Mouse (Mus musculus): ENCODE measurements around the gene Gba2. TPM values are rescaled to one million over a fixed set of nuclear protein-coding genes. Genes with fewer than 3 reads are reported as not detected.
A peak's percentile ranks its signal among the peaks of the same experiment; 100 is the strongest.

Gene Gba2
- polyA plus RNA-seq, 1 experiment from 2014 or later = 15.9 TPM

DNA sequence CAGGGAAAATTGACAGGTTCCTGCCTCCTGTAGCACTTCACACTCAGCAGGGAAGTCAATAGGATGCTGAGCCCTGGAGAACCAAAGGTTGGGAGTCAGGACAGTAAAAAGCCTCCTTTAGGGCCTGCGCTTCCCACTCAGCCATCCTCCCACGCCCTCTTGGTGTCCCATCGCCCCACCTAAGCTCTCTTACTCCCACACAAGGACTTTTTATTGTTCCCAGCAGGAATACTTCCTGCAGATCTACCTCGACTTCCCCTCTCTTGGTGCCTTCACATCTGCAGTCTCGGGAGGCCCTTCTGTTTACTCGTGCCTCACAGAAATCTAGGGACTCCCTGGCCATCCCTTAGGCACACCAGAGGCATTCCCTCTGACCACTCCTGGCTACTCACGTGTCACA is 4.7 kb upstream of the Gba2 start:
- peaks cover 29% of the 10 kb centered on the region for H3K36me3 ChIP-seq (ENCODE audit: insufficient read depth, low read length)
- no peaks in the 10 kb centered on the region for H3K9me3 ChIP-seq (replicated peaks; ENCODE audit: low read length)
- no peaks in the 10 kb centered on the region for H3K27me3 ChIP-seq (ENCODE audit: insufficient read depth, low read length)
- H3K4me2 ChIP-seq (ENCODE audit: low read length) = no peak overlapping the region
- H3K4me1 ChIP-seq (replicated peaks; ENCODE audit: insufficient read depth, low read length) = peaks cover 12% of the 10 kb centered on the region; the same call in 1 of the 2 replicates
- H3K27ac ChIP-seq = no peak overlapping the region
- no peak overlapping the region for H3K4me3 ChIP-seq (replicated peaks; ENCODE audit: low read depth, low read length)
- no peak overlapping the region for H3K9ac ChIP-seq (ENCODE audit: low read depth, low read length)
- no peak for TF ChIP-seq CTCF (IDR thresholded peaks at IDR 0.05; ENCODE audit: low read depth)
- DNase-seq (ENCODE audit: low spot score) = no peak
- no peak for ATAC-seq (replicated peaks; ENCODE audit: low FRiP score, low read depth)
- 65% methylated on average over 7 of the region's 7 CpGs for WGBS

DNA sequence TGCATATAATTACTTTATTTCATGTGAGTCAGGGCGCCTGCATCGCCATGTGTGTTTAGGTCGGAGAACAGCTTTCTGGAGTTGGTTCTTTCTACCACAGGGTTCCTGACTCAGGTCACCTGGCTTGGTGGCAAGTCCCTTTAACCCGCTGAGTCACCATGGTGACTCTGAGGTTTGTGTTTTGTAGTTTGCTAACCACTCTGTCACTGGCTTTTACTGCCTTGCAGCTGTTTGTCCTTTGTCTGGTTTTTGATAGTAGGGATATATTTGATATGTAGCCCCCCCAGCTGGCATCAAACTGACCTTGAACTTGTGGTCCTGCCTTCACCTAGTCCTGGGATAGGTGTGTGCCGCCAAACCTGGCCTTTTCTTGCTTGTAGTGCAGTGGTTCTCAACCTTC is 3.6 kb upstream of the Gba2 start:
- no peak overlapping the region for H3K4me2 ChIP-seq (ENCODE audit: low read length)
- H3K27ac ChIP-seq = no peak overlapping the region
- no peaks in the 10 kb centered on the region for H3K9me3 ChIP-seq (replicated peaks; ENCODE audit: low read length)
- no peak for TF ChIP-seq CTCF (IDR thresholded peaks at IDR 0.05; ENCODE audit: low read depth)
- no peak overlapping the region for H3K9ac ChIP-seq (ENCODE audit: low read depth, low read length)
- H3K4me3 ChIP-seq (replicated peaks; ENCODE audit: low read depth, low read length) = no peak overlapping the region
- peaks cover 29% of the 10 kb centered on the region for H3K36me3 ChIP-seq (ENCODE audit: insufficient read depth, low read length)
- H3K27me3 ChIP-seq (ENCODE audit: insufficient read depth, low read length) = no peaks in the 10 kb centered on the region
- peaks cover 15% of the 10 kb centered on the region; the same call in 1 of the 2 replicates for H3K4me1 ChIP-seq (replicated peaks; ENCODE audit: insufficient read depth, low read length)
- DNase-seq (ENCODE audit: low spot score) (no peak), ATAC-seq (replicated peaks; ENCODE audit: low FRiP score, low read depth) (no peak)
- WGBS = 90% methylated on average over 5 of the region's 5 CpGs

DNA sequence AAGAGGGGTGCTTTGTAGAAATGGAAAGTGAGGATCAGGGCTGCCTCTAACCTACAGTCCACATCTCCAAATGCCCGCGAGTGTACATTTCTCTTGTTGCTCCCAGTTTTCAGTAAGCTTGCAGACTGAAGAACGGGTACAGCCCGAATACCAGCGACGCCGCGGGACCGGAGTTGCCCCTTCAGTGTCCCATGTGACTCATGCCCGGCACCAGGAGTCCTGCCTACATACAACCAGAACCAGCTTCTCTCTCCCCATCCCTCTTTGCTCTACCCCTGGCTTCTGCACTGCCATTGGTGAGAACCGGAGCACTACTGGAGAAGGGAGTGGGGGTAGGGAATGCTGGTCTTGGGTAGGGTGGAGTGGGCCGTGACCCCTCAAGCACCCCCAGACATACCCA is 2.7 kb upstream of the Gba2 start:
- 96% methylated on average over 12 of the region's 12 CpGs for WGBS
- H3K9ac ChIP-seq (ENCODE audit: low read depth, low read length) = no peak overlapping the region
- ATAC-seq (replicated peaks; ENCODE audit: low FRiP score, low read depth) (no peak), DNase-seq (ENCODE audit: low spot score) (no peak)
- H3K4me2 ChIP-seq (ENCODE audit: low read length) = no peak overlapping the region
- H3K4me1 ChIP-seq (replicated peaks; ENCODE audit: insufficient read depth, low read length) = peaks cover 23% of the 10 kb centered on the region; the same call in 1 of the 2 replicates
- TF ChIP-seq CTCF (IDR thresholded peaks at IDR 0.05; ENCODE audit: low read depth) = no peak
- no peaks in the 10 kb centered on the region for H3K9me3 ChIP-seq (replicated peaks; ENCODE audit: low read length)
- peaks cover 29% of the 10 kb centered on the region for H3K36me3 ChIP-seq (ENCODE audit: insufficient read depth, low read length)
- no peak overlapping the region for H3K4me3 ChIP-seq (replicated peaks; ENCODE audit: low read depth, low read length)
- no peaks in the 10 kb centered on the region for H3K27me3 ChIP-seq (ENCODE audit: insufficient read depth, low read length)
- H3K27ac ChIP-seq = no peak overlapping the region

DNA sequence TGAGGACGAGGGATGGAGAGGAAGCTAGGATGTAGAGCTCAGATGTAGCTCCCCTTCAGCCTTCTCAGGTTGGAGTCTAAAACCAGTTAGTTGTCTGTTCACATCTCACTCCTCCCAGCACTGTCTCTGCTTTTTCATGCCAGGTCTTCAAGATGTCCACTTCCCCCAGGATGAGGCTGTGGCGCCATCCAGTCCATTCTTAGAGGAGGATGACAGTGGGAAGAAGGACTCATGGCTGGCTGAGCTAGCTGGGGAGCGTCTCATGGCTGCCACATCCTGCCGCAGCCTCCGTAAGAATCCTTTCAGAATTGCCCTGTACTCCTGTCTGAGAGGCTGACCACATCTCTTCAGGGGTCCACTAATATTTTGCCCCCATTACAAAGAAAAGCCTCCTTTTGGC is 2.0 kb upstream of the Gba2 start:
- H3K36me3 ChIP-seq (ENCODE audit: insufficient read depth, low read length) = peaks cover 29% of the 10 kb centered on the region
- H3K4me1 ChIP-seq (replicated peaks; ENCODE audit: insufficient read depth, low read length) = peaks cover 25% of the 10 kb centered on the region; the same call in 1 of the 2 replicates
- no peak overlapping the region for H3K4me3 ChIP-seq (replicated peaks; ENCODE audit: low read depth, low read length)
- H3K9me3 ChIP-seq (replicated peaks; ENCODE audit: low read length) = no peaks in the 10 kb centered on the region
- H3K27ac ChIP-seq = no peak overlapping the region
- no peaks in the 10 kb centered on the region for H3K27me3 ChIP-seq (ENCODE audit: insufficient read depth, low read length)
- DNase-seq (ENCODE audit: low spot score) = no peak
- H3K4me2 ChIP-seq (ENCODE audit: low read length) = no peak overlapping the region
- no peak overlapping the region for H3K9ac ChIP-seq (ENCODE audit: low read depth, low read length)
- no peak for ATAC-seq (replicated peaks; ENCODE audit: low FRiP score, low read depth)
- no peak for TF ChIP-seq CTCF (IDR thresholded peaks at IDR 0.05; ENCODE audit: low read depth)
- 92% methylated on average over 5 of the region's 5 CpGs for WGBS

GRCm38 (mm10) chr4:43579731-43580130 is 1.1 kb upstream of the Gba2 start:
- Histone ChIP-seq H3K4me1 (replicated peaks; ENCODE audit: insufficient read depth, low read length) (peaks cover 21% of the 10 kb centered on the region; the same call in 1 of the 2 replicates), H3K4me3 (replicated peaks; ENCODE audit: low read depth, low read length) (peak overlapping the region; percentile 72), H3K27ac (no peak overlapping the region), H3K9ac (ENCODE audit: low read depth, low read length) (no peak overlapping the region), H3K36me3 (ENCODE audit: insufficient read depth, low read length) (peaks cover 29% of the 10 kb centered on the region), H3K4me2 (ENCODE audit: low read length) (peak overlapping the region; percentile 85), H3K9me3 (replicated peaks; ENCODE audit: low read length) (no peaks in the 10 kb centered on the region), H3K27me3 (ENCODE audit: insufficient read depth, low read length) (no peaks in the 10 kb centered on the region)
- no peak for DNase-seq (ENCODE audit: low spot score)
- TF ChIP-seq CTCF (IDR thresholded peaks at IDR 0.05; ENCODE audit: low read depth) = no peak
- ATAC-seq (replicated peaks; ENCODE audit: low FRiP score, low read depth) = no peak
- WGBS = 77% methylated on average over 6 of the region's 6 CpGs

GRCm38 (mm10) chr4:43579256-43579655 is 583 bp upstream of the Gba2 start:
- Histone ChIP-seq H3K36me3 (ENCODE audit: insufficient read depth, low read length) (peaks cover 29% of the 10 kb centered on the region), H3K27me3 (ENCODE audit: insufficient read depth, low read length) (no peaks in the 10 kb centered on the region), H3K27ac (peak overlapping the region; percentile 82), H3K4me3 (replicated peaks; ENCODE audit: low read depth, low read length) (peak overlapping the region; percentile 72), H3K9ac (ENCODE audit: low read depth, low read length) (peak overlapping the region; percentile 78), H3K9me3 (replicated peaks; ENCODE audit: low read length) (no peaks in the 10 kb centered on the region), H3K4me1 (replicated peaks; ENCODE audit: insufficient read depth, low read length) (peaks cover 20% of the 10 kb centered on the region; the same call in 1 of the 2 replicates), H3K4me2 (ENCODE audit: low read length) (peak overlapping the region; percentile 85)
- DNase-seq (ENCODE audit: low spot score) (peak; percentile 40), ATAC-seq (replicated peaks; ENCODE audit: low FRiP score, low read depth) (no peak)
- 2% methylated on average over 10 of the region's 10 CpGs for WGBS
- no peak for TF ChIP-seq CTCF (IDR thresholded peaks at IDR 0.05; ENCODE audit: low read depth)
